Mouse (Mus musculus) hindlimb bud, embryonic 11.5 days (tissue): Measurements from ENCODE around the gene Tmem171.

ENCODE experiments used
- DNase-seq: peaks from one replicate; pipeline ENCODE4 v3.0.0-alpha.2; 2012; ENCODE audit warnings: low read depth, low spot score; ENCODE audit errors: extremely low spot score

Tmem171 gene

DNA sequence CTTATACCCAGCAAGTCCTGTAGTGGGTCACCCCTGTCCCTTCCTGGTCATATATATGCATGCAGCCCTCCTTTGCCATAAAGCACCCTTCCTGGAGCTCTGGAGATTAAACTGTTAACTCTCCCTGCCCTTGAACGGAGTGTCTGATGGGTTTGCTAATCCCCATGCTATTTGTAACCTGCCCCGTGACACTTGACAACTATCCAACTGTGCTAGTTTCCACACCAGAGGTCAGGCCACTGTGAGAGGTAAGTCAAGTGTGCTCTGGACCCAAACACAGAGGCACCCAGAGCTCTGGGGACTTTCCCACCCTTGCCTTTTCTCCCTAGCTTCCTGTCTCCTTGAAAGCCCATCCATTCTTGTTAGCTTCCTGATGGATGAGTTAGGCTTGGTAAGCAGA lies 912 bp upstream of the Tmem171 start:
- no peak for DNase-seq

- DNase-seq = no peak
Measured at GRCm38 (mm10) chr13:98693316-98693715, 1.3 kb downstream of the Tmem171 start.

GRCm38 (mm10) chr13:98691956-98692515 lies 2.6 kb downstream of the Tmem171 start:
- no peak for DNase-seq

GRCm38 (mm10) chr13:98690886-98691285 lies 3.7 kb downstream of the Tmem171 start:
- no peak for DNase-seq

DNA sequence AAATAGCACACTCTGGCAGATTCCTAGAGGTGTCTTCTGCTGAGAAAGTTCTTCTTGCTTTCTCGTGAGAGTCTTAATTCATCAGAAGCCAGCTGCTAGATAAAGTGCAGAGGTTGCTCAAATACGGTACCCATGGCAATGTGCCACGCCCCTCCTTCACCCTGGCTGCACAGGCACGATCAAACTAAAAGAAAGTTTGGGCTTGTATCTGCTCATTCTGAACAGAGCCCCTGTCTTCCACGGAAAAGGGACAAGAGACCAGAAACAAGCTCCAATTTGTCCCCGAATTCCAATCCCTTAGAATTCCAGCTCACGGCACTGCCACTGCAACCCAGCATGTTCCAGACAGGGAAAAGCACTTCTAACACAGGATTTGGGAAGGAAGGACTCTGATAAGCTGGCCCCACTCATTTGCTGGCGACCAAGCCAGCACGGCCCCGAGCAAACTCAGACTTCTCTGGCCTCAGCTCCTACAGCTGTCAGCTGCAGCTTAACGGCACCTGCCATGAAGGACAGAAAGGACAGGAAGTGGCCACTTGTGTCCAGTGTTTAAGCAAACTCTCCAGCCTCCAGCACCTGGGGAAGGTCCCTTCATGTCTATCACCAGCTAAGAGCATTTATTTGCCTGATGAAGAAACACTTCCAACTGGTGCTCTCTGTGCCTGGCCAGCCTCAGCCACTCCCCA lies 4.9 kb downstream of the Tmem171 start:
- no peak for DNase-seq

- no peak for DNase-seq
Measured at GRCm38 (mm10) chr13:98687931-98688330, 6.7 kb downstream of the Tmem171 start.

GRCm38 (mm10) chr13:98684144-98684900 lies 10.3 kb downstream of the Tmem171 start:
- peak; percentile 16 for DNase-seq

GRCm38 (mm10) chr13:98683412-98683811 lies 11.2 kb downstream of the Tmem171 start:
- DNase-seq = no peak

- DNase-seq = no peak
Measured at GRCm38 (mm10) chr13:98680470-98681060, 14.1 kb downstream of the Tmem171 start.

DNA sequence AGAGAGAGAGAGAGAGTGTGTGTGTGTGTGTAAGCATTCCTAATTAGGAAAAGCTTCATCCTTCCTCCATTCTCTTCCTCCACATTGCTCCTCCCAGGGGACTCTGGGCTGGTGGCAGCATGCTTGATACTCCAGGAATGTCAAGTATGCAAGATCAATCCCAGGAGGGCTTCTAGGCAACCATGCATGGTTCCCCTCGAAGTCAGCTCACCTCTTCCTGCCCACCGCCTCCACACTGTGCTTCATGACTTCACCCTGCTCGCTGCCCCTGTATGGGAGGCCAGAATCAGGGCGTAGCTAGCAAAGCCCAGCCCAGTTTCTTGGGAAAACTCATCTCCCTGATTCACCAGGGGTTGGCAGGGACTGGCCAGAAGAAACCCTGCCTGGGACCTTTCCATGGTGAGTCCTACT lies 15.0 kb downstream of the Tmem171 start:
- DNase-seq = no peak

GRCm38 (mm10) chr13:98679230-98679629 lies 15.4 kb downstream of the Tmem171 start:
- no peak for DNase-seq

DNA sequence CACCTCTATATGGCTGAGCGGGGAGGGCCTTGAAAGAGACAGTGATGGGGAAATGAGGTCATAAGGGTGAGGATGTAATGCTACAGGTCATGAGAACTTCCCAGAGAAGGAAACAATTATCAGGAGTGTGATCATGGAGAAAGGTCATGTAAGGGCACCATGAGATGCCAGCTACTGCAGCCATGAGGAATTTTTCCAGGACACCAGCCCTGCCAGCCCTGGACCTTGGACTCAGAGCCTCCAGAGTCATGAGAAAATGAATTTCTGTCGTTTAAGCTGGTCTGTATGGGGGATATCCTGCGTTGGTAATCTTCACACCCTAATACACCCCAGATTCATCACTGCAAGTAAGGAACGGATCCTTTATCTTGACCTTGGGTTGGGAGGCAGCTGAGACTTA lies 20.7 kb downstream of the Tmem171 start:
- no peak for DNase-seq

GRCm38 (mm10) chr13:98669296-98669695 lies 25.3 kb downstream of the Tmem171 start:
- no peak for DNase-seq

DNA sequence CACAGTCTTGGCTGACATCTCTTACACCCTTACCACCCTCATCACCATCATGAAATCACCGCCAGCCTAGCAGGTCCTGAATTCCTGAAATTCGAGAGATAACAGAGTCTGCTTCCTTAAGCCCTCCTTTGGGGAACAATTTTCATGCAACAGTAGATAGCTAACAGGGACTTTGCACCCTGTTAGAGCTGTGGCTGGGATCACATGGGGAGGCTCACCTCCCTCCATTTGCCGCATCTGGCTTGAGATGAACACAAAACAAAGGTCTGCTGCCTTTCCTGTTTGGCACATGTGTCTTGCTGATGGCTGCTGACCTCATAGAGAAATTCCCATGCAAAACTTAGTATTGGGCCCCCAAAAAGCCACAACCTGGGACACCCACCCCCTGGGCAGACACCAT lies 27.3 kb downstream of the Tmem171 start:
- no peak for DNase-seq

GRCm38 (mm10) chr13:98665240-98665639 lies 29.4 kb downstream of the Tmem171 start:
- DNase-seq = no peak

DNA sequence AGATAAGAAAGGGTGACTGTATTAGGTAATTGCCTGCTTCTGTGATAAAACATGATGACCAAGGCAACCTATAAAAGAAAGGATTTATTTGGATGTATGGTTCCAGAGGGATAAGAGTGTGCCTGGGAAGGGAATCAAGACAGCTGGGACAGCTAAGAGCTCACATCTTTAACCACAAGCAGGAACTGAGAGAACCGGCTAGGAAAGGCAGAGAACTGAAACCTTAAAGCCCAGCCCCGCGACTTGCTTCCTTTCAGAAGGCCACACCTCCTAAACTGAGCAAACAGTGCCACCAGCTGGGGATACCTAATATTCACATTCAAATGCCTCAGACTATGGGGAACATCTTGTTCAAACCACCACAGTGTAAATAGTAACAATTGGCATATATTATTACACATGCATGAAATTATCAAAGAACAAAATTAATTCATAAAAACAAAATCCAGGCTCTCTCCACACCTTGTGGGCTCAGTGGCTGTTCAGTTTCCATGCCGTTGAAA lies 32.4 kb downstream of the Tmem171 start:
- no peak for DNase-seq

- DNase-seq = no peak
Measured at GRCm38 (mm10) chr13:98656034-98656471, 38.6 kb downstream of the Tmem171 start.

GRCm38 (mm10) chr13:98655346-98655745 lies 39.3 kb downstream of the Tmem171 start:
- no peak for DNase-seq

DNA sequence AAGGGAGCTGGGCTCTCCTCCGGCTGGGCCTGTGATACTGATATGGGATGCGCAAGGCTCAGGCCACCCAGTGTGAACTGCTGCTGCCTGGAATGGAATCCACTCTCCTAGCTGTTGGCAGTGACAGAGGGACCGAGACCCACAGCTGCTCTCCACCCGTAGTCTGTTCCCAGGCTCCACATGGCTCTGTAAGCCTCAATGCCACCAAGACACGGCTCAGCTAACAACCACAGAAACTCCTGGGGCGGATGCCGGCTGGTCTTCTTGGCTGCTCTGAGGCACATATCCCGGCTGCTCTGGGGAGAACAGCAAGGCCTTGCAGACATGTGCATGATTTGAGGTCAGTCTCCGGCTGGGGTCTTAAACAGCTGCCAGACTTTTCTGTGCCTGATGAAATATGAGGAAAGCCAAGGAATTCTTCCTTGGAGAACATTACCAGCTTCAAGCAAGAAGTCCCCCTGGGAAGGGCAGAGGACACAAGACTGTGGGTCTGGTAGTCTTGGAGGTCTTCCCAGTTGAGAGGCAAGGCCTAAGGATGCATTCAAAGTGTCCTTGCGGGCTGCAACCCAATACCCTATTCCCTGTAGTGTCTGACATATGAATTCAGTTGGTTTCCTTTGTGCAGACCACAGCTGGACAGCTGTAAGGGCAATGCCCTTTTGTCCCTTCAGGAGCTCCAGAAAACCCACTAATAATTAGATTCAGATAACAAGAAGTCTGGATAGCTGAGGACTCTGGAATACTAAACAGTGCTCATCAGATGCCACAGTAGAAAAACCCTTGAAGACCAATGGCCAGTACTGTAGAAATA lies 40.3 kb downstream of the Tmem171 start:
- DNase-seq = no peak

GRCm38 (mm10) chr13:98652194-98652593 lies 42.4 kb downstream of the Tmem171 start:
- no peak for DNase-seq
